Mouse (Mus musculus): Measurements from ENCODE around the gene Ric1. TPM values are rescaled to one million over a fixed set of nuclear protein-coding genes. Genes with fewer than 3 reads are reported as not detected.

Gene Ric1
- polyA plus RNA-seq, 1 experiment from 2014 or later: 6.5 TPM

- Histone ChIP-seq H3K4me2 (no peak overlapping the region), H3K9me3 (replicated peaks) (no peaks in the 10 kb centered on the region), H3K27ac (no peak overlapping the region), H3K4me1 (replicated peaks) (peaks cover 2% of the 10 kb centered on the region; the same call in 1 of the 2 replicates), H3K9ac (no peak overlapping the region), H3K36me3 (no peaks in the 10 kb centered on the region), H3K4me3 (no peak overlapping the region), H3K27me3 (no peaks in the 10 kb centered on the region)
- no peak for ATAC-seq (replicated peaks; ENCODE audit: insufficient number of reproducible peaks, insufficient read depth, low FRiP score, low read depth)
- 62% methylated on average over 6 of the region's 6 CpGs for WGBS
Observed at GRCm38 (mm10) chr19:29498842-29499456, 23.1 kb upstream of the Ric1 start.

- no peak for ATAC-seq (replicated peaks; ENCODE audit: insufficient number of reproducible peaks, insufficient read depth, low FRiP score, low read depth)
- 83% methylated on average over 1 of the region's 1 CpGs for whole genome bisulfite sequencing
- Histone ChIP-seq H3K4me1 (replicated peaks) (peaks cover 2% of the 10 kb centered on the region; the same call in 1 of the 2 replicates), H3K27ac (no peak overlapping the region), H3K9ac (no peak overlapping the region), H3K9me3 (replicated peaks) (no peaks in the 10 kb centered on the region), H3K4me3 (no peak overlapping the region), H3K4me2 (no peak overlapping the region), H3K27me3 (no peaks in the 10 kb centered on the region), H3K36me3 (no peaks in the 10 kb centered on the region)
Observed at GRCm38 (mm10) chr19:29500333-29500732, 21.7 kb upstream of the Ric1 start.

- H3K9me3 ChIP-seq (replicated peaks): no peaks in the 10 kb centered on the region
- peak overlapping the region; percentile 37 for H3K4me3 ChIP-seq
- H3K4me1 ChIP-seq (replicated peaks): peaks cover 2% of the 10 kb centered on the region; the same call in 1 of the 2 replicates
- no peaks in the 10 kb centered on the region for H3K36me3 ChIP-seq
- no peaks in the 10 kb centered on the region for H3K27me3 ChIP-seq
- WGBS: 42% methylated on average over 11 of the region's 11 CpGs
- H3K9ac ChIP-seq: peak overlapping the region; percentile 8; the same call in 1 of the 2 replicates
- peak; percentile 53; the same call in 1 of the 2 replicates for ATAC-seq (replicated peaks; ENCODE audit: insufficient number of reproducible peaks, insufficient read depth, low FRiP score, low read depth)
- H3K4me2 ChIP-seq: peak overlapping the region; percentile 55
- H3K27ac ChIP-seq: peak overlapping the region; percentile 57; the same call in 1 of the 2 replicates
Observed at GRCm38 (mm10) chr19:29501106-29501505, 21.0 kb upstream of the Ric1 start.

GRCm38 (mm10) chr19:29501507-29501906 lies 20.6 kb upstream of the Ric1 start:
- Histone ChIP-seq H3K27ac (no peak overlapping the region; the same call in 1 of the 2 replicates), H3K27me3 (no peaks in the 10 kb centered on the region), H3K4me2 (peak overlapping the region; percentile 55), H3K4me3 (peak overlapping the region; percentile 37), H3K4me1 (replicated peaks) (peaks cover 2% of the 10 kb centered on the region; the same call in 1 of the 2 replicates), H3K9me3 (replicated peaks) (no peaks in the 10 kb centered on the region), H3K36me3 (no peaks in the 10 kb centered on the region), H3K9ac (no peak overlapping the region)
- 11% methylated on average over 6 of the region's 6 CpGs for WGBS
- no peak for ATAC-seq (replicated peaks; ENCODE audit: insufficient number of reproducible peaks, insufficient read depth, low FRiP score, low read depth)

GRCm38 (mm10) chr19:29504131-29504530 lies 18.0 kb upstream of the Ric1 start:
- WGBS: 79% methylated on average over 2 of the region's 2 CpGs
- Histone ChIP-seq H3K4me1 (replicated peaks) (peaks cover 7% of the 10 kb centered on the region; the same call in 1 of the 2 replicates), H3K27me3 (no peaks in the 10 kb centered on the region), H3K27ac (no peak overlapping the region), H3K4me2 (no peak overlapping the region), H3K4me3 (no peak overlapping the region), H3K36me3 (no peaks in the 10 kb centered on the region), H3K9ac (no peak overlapping the region), H3K9me3 (replicated peaks) (no peaks in the 10 kb centered on the region)
- no peak for ATAC-seq (replicated peaks; ENCODE audit: insufficient number of reproducible peaks, insufficient read depth, low FRiP score, low read depth)

GRCm38 (mm10) chr19:29505617-29506016 lies 16.5 kb upstream of the Ric1 start:
- 78% methylated on average over 7 of the region's 7 CpGs for WGBS
- no peaks in the 10 kb centered on the region for H3K9me3 ChIP-seq (replicated peaks)
- no peaks in the 10 kb centered on the region for H3K27me3 ChIP-seq
- no peak for ATAC-seq (replicated peaks; ENCODE audit: insufficient number of reproducible peaks, insufficient read depth, low FRiP score, low read depth)
- no peak overlapping the region for H3K4me2 ChIP-seq
- no peak overlapping the region for H3K9ac ChIP-seq
- H3K36me3 ChIP-seq: no peaks in the 10 kb centered on the region
- no peak overlapping the region for H3K27ac ChIP-seq
- H3K4me1 ChIP-seq (replicated peaks): peaks cover 7% of the 10 kb centered on the region; the same call in 1 of the 2 replicates
- no peak overlapping the region for H3K4me3 ChIP-seq

GRCm38 (mm10) chr19:29508208-29508607 lies 13.9 kb upstream of the Ric1 start:
- whole genome bisulfite sequencing: 46% methylated on average over 7 of the region's 7 CpGs
- no peaks in the 10 kb centered on the region for H3K9me3 ChIP-seq (replicated peaks)
- H3K27me3 ChIP-seq: no peaks in the 10 kb centered on the region
- no peaks in the 10 kb centered on the region for H3K36me3 ChIP-seq
- H3K9ac ChIP-seq: no peak overlapping the region
- H3K4me3 ChIP-seq: no peak overlapping the region
- no peak overlapping the region for H3K4me2 ChIP-seq
- no peak overlapping the region for H3K27ac ChIP-seq
- 0 out of 2 replicates have a peak, but pooled peaks cover 5% of the 10 kb centered on the region for H3K4me1 ChIP-seq (replicated peaks)
- no peak for ATAC-seq (replicated peaks; ENCODE audit: insufficient number of reproducible peaks, insufficient read depth, low FRiP score, low read depth)

- Histone ChIP-seq H3K9me3 (replicated peaks) (no peaks in the 10 kb centered on the region), H3K9ac (no peak overlapping the region), H3K4me2 (no peak overlapping the region), H3K27me3 (no peaks in the 10 kb centered on the region), H3K36me3 (no peaks in the 10 kb centered on the region), H3K27ac (no peak overlapping the region), H3K4me3 (no peak overlapping the region), H3K4me1 (replicated peaks) (0 out of 2 replicates have a peak, but pooled peaks cover 5% of the 10 kb centered on the region)
- ATAC-seq (replicated peaks; ENCODE audit: insufficient number of reproducible peaks, insufficient read depth, low FRiP score, low read depth): no peak
- WGBS: 89% methylated on average over 7 of the region's 7 CpGs
Observed at GRCm38 (mm10) chr19:29509857-29510256, 12.2 kb upstream of the Ric1 start.

- Histone ChIP-seq H3K4me2 (no peak overlapping the region), H3K9ac (no peak overlapping the region), H3K36me3 (peaks cover 6% of the 10 kb centered on the region; the same call in 1 of the 2 replicates), H3K27ac (no peak overlapping the region), H3K4me1 (replicated peaks) (0 out of 2 replicates have a peak, but pooled peaks cover 5% of the 10 kb centered on the region), H3K4me3 (no peak overlapping the region), H3K9me3 (replicated peaks) (no peaks in the 10 kb centered on the region), H3K27me3 (no peaks in the 10 kb centered on the region)
- ATAC-seq (replicated peaks; ENCODE audit: insufficient number of reproducible peaks, insufficient read depth, low FRiP score, low read depth): no peak
- WGBS: 77% methylated on average over 2 of the region's 2 CpGs
Observed at GRCm38 (mm10) chr19:29511826-29512225, 10.3 kb upstream of the Ric1 start.

- no peak for ATAC-seq (replicated peaks; ENCODE audit: insufficient number of reproducible peaks, insufficient read depth, low FRiP score, low read depth)
- Histone ChIP-seq H3K4me3 (no peak overlapping the region), H3K4me2 (no peak overlapping the region)
Observed at GRCm38 (mm10) chr19:29513111-29513766, 8.8 kb upstream of the Ric1 start.

GRCm38 (mm10) chr19:29514130-29514529 lies 8.0 kb upstream of the Ric1 start:
- Histone ChIP-seq H3K27ac (no peak overlapping the region), H3K4me1 (replicated peaks) (no peaks in the 10 kb centered on the region), H3K36me3 (peaks cover 6% of the 10 kb centered on the region; the same call in 1 of the 2 replicates), H3K4me2 (no peak overlapping the region), H3K4me3 (no peak overlapping the region), H3K9me3 (replicated peaks) (no peaks in the 10 kb centered on the region), H3K27me3 (no peaks in the 10 kb centered on the region), H3K9ac (no peak overlapping the region)
- no peak for ATAC-seq (replicated peaks; ENCODE audit: insufficient number of reproducible peaks, insufficient read depth, low FRiP score, low read depth)
- 87% methylated on average over 3 of the region's 3 CpGs for WGBS

More at GRCm38 (mm10) chr19:29513111-29513766, 8.8 kb upstream of the Ric1 start:
- H3K9ac ChIP-seq: no peak overlapping the region
- 53% methylated on average over 2 of the region's 2 CpGs for WGBS
- no peak overlapping the region for H3K27ac ChIP-seq
- no peaks in the 10 kb centered on the region for H3K9me3 ChIP-seq (replicated peaks)
- H3K27me3 ChIP-seq: no peaks in the 10 kb centered on the region
- H3K36me3 ChIP-seq: peaks cover 6% of the 10 kb centered on the region; the same call in 1 of the 2 replicates
- H3K4me1 ChIP-seq (replicated peaks): 0 out of 2 replicates have a peak, but pooled peaks cover 2% of the 10 kb centered on the region
